Mouse (Mus musculus): ENCODE measurements around the gene Mpst. TPM values are rescaled to one million over a fixed set of nuclear protein-coding genes. Genes with fewer than 3 reads are reported as not detected.

The Mpst gene
- polyA plus RNA-seq, 1 experiment from 2014 or later: 61.9 TPM

GRCm38 (mm10) chr15:78402423-78402822 lies 3.8 kb upstream of the Mpst start:
- CTCF ChIA-PET: interaction anchor here (1.0 kb wide), 1 partner anchor 33 kb away, joined by 3 read pairs; no protein-coding TSS in a partner anchor
- ATAC-seq (no peak), DNase-seq (ENCODE audit: low read depth, low spot score) (no peak)
- in situ Hi-C loops (cut with MboI; ENCODE audit: low pct_unique_long_range_greater_than_20kb): no loop called here
- TF ChIP-seq CTCF (IDR thresholded peaks at IDR 0.05): no peak
- H3K27me3 ChIP-seq: no peaks in the 10 kb centered on the region
- POLR2A ChIA-PET: interaction anchor here (0.6 kb wide), 2 partner anchors 15 to 35 kb away, joined by 4 read pairs; no protein-coding TSS in a partner anchor

- no peak for DNase-seq (ENCODE audit: low read depth, low spot score)
- ChIA-PET POLR2A (no interaction called here), CTCF (no interaction called here)
- in situ Hi-C loops (cut with MboI; ENCODE audit: low pct_unique_long_range_greater_than_20kb): no loop called here
- no peak for ATAC-seq
- H3K27me3 ChIP-seq: no peaks in the 10 kb centered on the region
- no peak for TF ChIP-seq CTCF (IDR thresholded peaks at IDR 0.05)
These were observed 2.9 kb upstream of the Mpst start for GRCm38 (mm10) chr15:78403301-78403741.

- ATAC-seq (no peak), DNase-seq (ENCODE audit: low read depth, low spot score) (no peak)
- CTCF ChIA-PET: no interaction called here
- TF ChIP-seq CTCF (IDR thresholded peaks at IDR 0.05): no peak
- in situ Hi-C loops (cut with MboI; ENCODE audit: low pct_unique_long_range_greater_than_20kb): no loop called here
- POLR2A ChIA-PET: no interaction called here
- H3K27me3 ChIP-seq: no peaks in the 10 kb centered on the region
These were observed 2.3 kb upstream of the Mpst start for GRCm38 (mm10) chr15:78403896-78404295.

GRCm38 (mm10) chr15:78405098-78405497 lies 1.1 kb upstream of the Mpst start:
- TF ChIP-seq CTCF (IDR thresholded peaks at IDR 0.05): no peak
- ATAC-seq (no peak), DNase-seq (ENCODE audit: low read depth, low spot score) (no peak)
- POLR2A ChIA-PET: interaction anchor here (1.2 kb wide), 1 partner anchor 16 kb away, joined by 3 read pairs; no protein-coding TSS in a partner anchor
- in situ Hi-C loops (cut with MboI; ENCODE audit: low pct_unique_long_range_greater_than_20kb): no loop called here
- CTCF ChIA-PET: interaction anchor here (1.5 kb wide), 1 partner anchor 36 kb away, joined by 4 read pairs; no protein-coding TSS in a partner anchor
- no peaks in the 10 kb centered on the region for H3K27me3 ChIP-seq

GRCm38 (mm10) chr15:78405517-78406211 lies 552 bp upstream of the Mpst start, which contains the start of gene Tst:
Gene Tst (minus strand): TSS chr15:78405907.
- POLR2A ChIA-PET: interaction anchor here (1.2 to 2.0 kb wide), 2 partner anchors 16 to 125 kb away, joined by 3 to 5 read pairs; no protein-coding TSS in a partner anchor
- CTCF ChIA-PET: interaction anchor here (1.0 to 1.5 kb wide), 2 partner anchors 12 to 37 kb away, joined by 3 to 4 read pairs; no protein-coding TSS in a partner anchor
- no peak for DNase-seq (ENCODE audit: low read depth, low spot score)
- ATAC-seq: peak; percentile 40
- in situ Hi-C loops (cut with MboI; ENCODE audit: low pct_unique_long_range_greater_than_20kb): no loop called here
- TF ChIP-seq CTCF (IDR thresholded peaks at IDR 0.05): no peak
- no peaks in the 10 kb centered on the region for H3K27me3 ChIP-seq

GRCm38 (mm10) chr15:78409570-78410052 lies 3.4 kb downstream of the Mpst start:
- H3K27me3 ChIP-seq: no peaks in the 10 kb centered on the region
- no peak for ATAC-seq
- DNase-seq (ENCODE audit: low read depth, low spot score): no peak
- in situ Hi-C loops (cut with MboI; ENCODE audit: low pct_unique_long_range_greater_than_20kb): no loop called here
- ChIA-PET POLR2A (no interaction called here), CTCF (no interaction called here)
- no peak for TF ChIP-seq CTCF (IDR thresholded peaks at IDR 0.05)

GRCm38 (mm10) chr15:78413083-78413718 lies 7.0 kb downstream of the Mpst start:
- H3K27me3 ChIP-seq: no peaks in the 10 kb centered on the region
- in situ Hi-C loops (cut with MboI; ENCODE audit: low pct_unique_long_range_greater_than_20kb): no loop called here
- ChIA-PET CTCF (interaction anchor here (0.7 kb wide), 1 partner anchor 9 kb away, joined by 3 read pairs; no protein-coding TSS in a partner anchor), POLR2A (no interaction called here)
- TF ChIP-seq CTCF (IDR thresholded peaks at IDR 0.05): no peak
- ATAC-seq (no peak), DNase-seq (ENCODE audit: low read depth, low spot score) (no peak)

GRCm38 (mm10) chr15:78413719-78414117 lies 7.5 kb downstream of the Mpst start:
- TF ChIP-seq CTCF (IDR thresholded peaks at IDR 0.05): no peak
- ChIA-PET POLR2A (no interaction called here), CTCF (interaction anchor here (0.7 kb wide), 1 partner anchor 8 kb away, joined by 3 read pairs; no protein-coding TSS in a partner anchor)
- DNase-seq (ENCODE audit: low read depth, low spot score) (no peak), ATAC-seq (no peak)
- no peaks in the 10 kb centered on the region for H3K27me3 ChIP-seq
- in situ Hi-C loops (cut with MboI; ENCODE audit: low pct_unique_long_range_greater_than_20kb): no loop called here

- H3K27me3 ChIP-seq: no peaks in the 10 kb centered on the region
- ChIA-PET CTCF (interaction anchor here (0.7 kb wide), 1 partner anchor 8 kb away, joined by 3 read pairs; no protein-coding TSS in a partner anchor), POLR2A (no interaction called here)
- ATAC-seq (no peak), DNase-seq (ENCODE audit: low read depth, low spot score) (no peak)
- no peak for TF ChIP-seq CTCF (IDR thresholded peaks at IDR 0.05)
- in situ Hi-C loops (cut with MboI; ENCODE audit: low pct_unique_long_range_greater_than_20kb): no loop called here
These were observed 7.9 kb downstream of the Mpst start for GRCm38 (mm10) chr15:78414157-78414556.

- no peaks in the 10 kb centered on the region for H3K27me3 ChIP-seq
- in situ Hi-C loops (cut with MboI; ENCODE audit: low pct_unique_long_range_greater_than_20kb): no loop called here
- CTCF ChIA-PET: interaction anchor here (1.3 to 1.5 kb wide), 3 partner anchors 9 to 62 kb away, joined by 3 to 5 read pairs (median 3); partner anchors contain the start of gene Mpst
- no peak for TF ChIP-seq CTCF (IDR thresholded peaks at IDR 0.05)
- ATAC-seq (peak; percentile 79), DNase-seq (ENCODE audit: low read depth, low spot score) (peak; percentile 81)
- POLR2A ChIA-PET: interaction anchor here (0.9 to 1.0 kb wide), 2 partner anchors 10 to 15 kb away, joined by 4 read pairs; partner anchors contain the start of gene Mpst
These were observed 10.7 kb downstream of the Mpst start for GRCm38 (mm10) chr15:78416937-78417336.

All from Patski (cell line).